Mouse (Mus musculus) hindbrain, embryonic 14.5 days (tissue): ENCODE measurements at regions not wholly inside any gene's neighbourhood (a gene's known extent, or its start where the extent isn't known, plus 50 kb on each side); places are given as distances from the start of the nearest gene placed in this dataset.
A peak's percentile ranks its signal among the peaks of the same experiment; 100 is the strongest.

Experiments
- ATAC-seq: fragments of 200-750 bp; cut with Nextera tagmentation; 2 replicates; pipeline ENCODE4 v1.8.0; 2017; ENCODE audit warnings: moderate number of reproducible peaks, mild to moderate bottlenecking, moderate TSS enrichment, moderate library complexity; ENCODE audit not compliant: low FRiP score
- DNase-seq: peaks from one replicate; pipeline ENCODE4 v3.0.0-alpha.2; 2015; ENCODE audit warnings: low spot score
- H3K27ac ChIP-seq: fragments of 300-500 bp; sonication (generic); 2 replicates; pipeline ENCODE4 v1.5.1; 2014; ENCODE audit warnings: mild to moderate bottlenecking, moderate library complexity
- H3K27me3 ChIP-seq: fragments of 300-500 bp; sonication (generic); 2 replicates; pipeline ENCODE4 v1.6.1; 2014; ENCODE audit warnings: mild to moderate bottlenecking, low read length, mixed read lengths; ENCODE audit not compliant: control insufficient read depth, insufficient read depth
- H3K36me3 ChIP-seq: fragments of 300-500 bp; sonication (generic); replicated peaks from 2 replicates; pipeline ENCODE4 v1.6.1; 2014; ENCODE audit not compliant: control insufficient read depth, insufficient read depth
- H3K4me1 ChIP-seq: fragments of 300-500 bp; sonication (generic); replicated peaks from 2 replicates; pipeline ENCODE4 v1.6.1; 2014; ENCODE audit warnings: antibody characterized with exemption, low read length, mixed read lengths; ENCODE audit not compliant: control insufficient read depth, insufficient read depth
- H3K4me2 ChIP-seq: fragments of 300-500 bp; sonication (generic); replicated peaks from 2 replicates; pipeline ENCODE4 v1.6.1; 2014; ENCODE audit warnings: mild to moderate bottlenecking, moderate library complexity
- H3K4me3 ChIP-seq: fragments of 300-500 bp; sonication (generic); replicated peaks from 2 replicates; pipeline ENCODE4 v1.5.1; 2014; ENCODE audit warnings: mild to moderate bottlenecking, low read length
- H3K9ac ChIP-seq: fragments of 300-500 bp; sonication (generic); 2 replicates; pipeline ENCODE4 v1.6.1; 2014
- H3K9me3 ChIP-seq: fragments of 300-500 bp; sonication (generic); 2 replicates; pipeline ENCODE4 v1.6.1; 2016; ENCODE audit warnings: low read length; ENCODE audit not compliant: control insufficient read depth
- WGBS: fragments of 180-500 bp; shearing (Covaris S2); extraction: QIAGEN DNeasy Blood & Tissue Kit; methylation state at CpG from one replicate; pipeline ENCODE4 v1.1.7; 2014; 5-methylcytosine and 5-hydroxymethylcytosine counted together

DNA sequence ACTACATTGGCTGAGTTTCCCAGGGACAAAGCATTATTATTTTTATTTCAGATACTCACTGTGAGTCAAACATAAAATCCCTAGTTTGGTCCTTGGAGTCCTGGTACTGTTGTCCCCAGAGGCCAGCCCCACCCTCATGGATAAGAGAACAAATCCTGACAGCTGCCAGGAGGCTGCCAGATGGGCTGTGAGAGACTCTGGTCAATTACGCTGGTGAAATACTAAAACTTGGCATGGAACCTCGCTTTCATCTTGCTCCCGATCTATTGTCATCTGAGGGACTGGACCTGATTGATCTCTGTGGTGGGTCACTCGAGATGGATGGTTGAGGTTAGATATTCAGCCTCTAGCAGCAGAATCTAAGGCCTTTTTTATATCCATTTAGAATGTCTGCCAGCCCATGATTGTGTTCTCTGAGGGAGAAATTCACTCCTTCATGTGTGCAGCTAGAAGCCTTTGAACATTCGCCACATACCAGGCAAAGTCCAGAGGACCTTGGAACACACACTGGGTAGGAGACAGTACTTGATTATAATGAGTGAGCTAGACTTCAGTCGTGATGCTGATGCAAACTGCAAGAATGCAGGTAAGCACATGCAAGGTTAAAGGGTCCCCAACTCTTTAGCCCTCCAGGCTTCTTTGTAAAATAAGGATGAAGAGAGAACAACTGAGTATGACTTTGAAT, 95.4 kb upstream of the Sox11 start:
- Histone ChIP-seq H3K27me3 (no peaks in the 10 kb centered on the region), H3K4me1 (peaks cover 3% of the 10 kb centered on the region; the same call in 1 of the 2 replicates), H3K9me3 (no peaks in the 10 kb centered on the region), H3K36me3 (no peaks in the 10 kb centered on the region), H3K27ac (no peak overlapping the region), H3K4me3 (no peak overlapping the region), H3K9ac (no peak overlapping the region), H3K4me2 (no peak overlapping the region)
- WGBS: 38% methylated on average over 6 of the region's 6 CpGs
- DNase-seq: peak; percentile 24
- no peak for ATAC-seq

DNA sequence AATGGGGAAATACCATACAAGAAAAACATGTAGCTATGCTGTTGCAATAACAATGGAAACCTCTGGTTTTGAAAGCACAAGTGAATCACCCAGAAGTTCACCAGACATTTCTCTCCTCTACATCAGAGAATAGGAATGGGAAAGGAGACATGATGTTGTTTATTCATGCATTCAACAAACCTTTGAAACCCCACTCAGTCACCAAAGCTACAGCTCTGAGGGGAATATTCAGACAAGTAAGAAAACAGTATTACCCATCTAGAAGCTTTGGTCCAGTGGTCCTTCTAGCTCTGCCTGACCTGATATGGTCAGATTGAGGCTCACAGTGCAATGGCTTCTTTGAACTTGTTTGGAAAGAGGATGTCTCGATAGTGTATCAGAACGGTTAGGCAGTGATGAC, 89.0 kb upstream of the Sox11 start:
- Histone ChIP-seq H3K9me3 (no peaks in the 10 kb centered on the region), H3K4me3 (no peak overlapping the region), H3K27ac (no peak overlapping the region), H3K27me3 (no peaks in the 10 kb centered on the region), H3K4me1 (no peaks in the 10 kb centered on the region), H3K4me2 (no peak overlapping the region), H3K9ac (no peak overlapping the region), H3K36me3 (no peaks in the 10 kb centered on the region)
- ATAC-seq: no peak
- 72% methylated on average over 2 of the region's 2 CpGs for WGBS
- DNase-seq: no peak

DNA sequence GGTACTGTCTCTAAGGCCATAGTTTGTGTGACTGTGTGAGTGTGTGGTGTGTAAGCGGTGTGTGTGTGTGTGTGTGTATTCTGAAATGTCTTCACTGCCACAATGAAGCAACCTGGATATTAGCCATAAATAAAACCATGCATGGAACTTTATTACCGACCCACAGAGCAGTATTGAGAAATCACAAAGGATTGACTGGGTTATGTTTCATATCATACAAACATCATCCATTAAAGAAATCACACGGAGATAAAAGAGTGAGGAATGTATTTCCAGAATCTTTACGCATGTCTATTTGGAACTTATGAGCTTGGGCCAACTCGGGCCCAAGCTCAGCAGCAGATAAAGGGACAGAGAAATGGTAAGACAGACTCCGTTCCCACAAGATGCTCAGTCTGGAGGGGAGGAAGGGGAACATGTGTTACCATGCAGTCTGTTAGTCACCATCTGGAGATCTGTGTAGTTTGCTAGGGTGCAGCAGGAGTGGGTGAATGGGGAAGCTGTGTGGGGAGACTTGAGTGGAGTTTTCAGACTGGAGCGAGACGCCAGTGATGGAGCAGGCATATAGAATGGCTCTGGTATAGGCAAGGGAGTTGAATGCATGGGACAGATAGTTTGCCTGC, 75.1 kb upstream of the Sox11 start:
- H3K4me3 ChIP-seq: no peak overlapping the region
- no peak overlapping the region for H3K9ac ChIP-seq
- DNase-seq (no peak), ATAC-seq (no peak)
- H3K27ac ChIP-seq: no peak overlapping the region
- H3K9me3 ChIP-seq: no peaks in the 10 kb centered on the region
- no peaks in the 10 kb centered on the region for H3K4me1 ChIP-seq
- WGBS: 90% methylated on average over 8 of the region's 8 CpGs
- no peak overlapping the region for H3K4me2 ChIP-seq
- H3K27me3 ChIP-seq: no peaks in the 10 kb centered on the region
- H3K36me3 ChIP-seq: no peaks in the 10 kb centered on the region

DNA sequence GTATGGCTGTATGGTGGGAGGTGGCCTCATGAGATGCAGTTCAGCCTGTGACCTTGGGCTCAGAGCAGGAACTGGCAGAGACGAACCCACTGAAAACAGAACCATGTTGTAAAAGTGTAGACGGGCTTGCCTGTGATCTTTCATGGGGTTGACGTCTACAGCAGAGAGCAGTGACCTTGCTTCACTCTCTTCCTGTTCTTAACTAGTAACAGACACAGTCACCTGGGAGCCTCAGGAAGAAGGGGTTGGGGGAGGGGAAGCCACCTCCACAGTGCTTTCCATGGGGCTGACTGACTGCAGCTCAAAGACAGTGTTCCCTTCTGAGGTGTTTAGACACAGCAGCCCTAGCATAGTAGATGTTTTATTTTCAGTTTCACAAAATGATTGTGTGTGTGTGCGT, 68.2 kb upstream of the Sox11 start:
- no peaks in the 10 kb centered on the region for H3K36me3 ChIP-seq
- no peaks in the 10 kb centered on the region for H3K27me3 ChIP-seq
- no peak overlapping the region for H3K9ac ChIP-seq
- H3K4me3 ChIP-seq: no peak overlapping the region
- 75% methylated on average over 4 of the region's 4 CpGs for WGBS
- DNase-seq (no peak), ATAC-seq (no peak)
- H3K4me2 ChIP-seq: no peak overlapping the region
- no peaks in the 10 kb centered on the region for H3K9me3 ChIP-seq
- H3K4me1 ChIP-seq: no peaks in the 10 kb centered on the region
- H3K27ac ChIP-seq: no peak overlapping the region

DNA sequence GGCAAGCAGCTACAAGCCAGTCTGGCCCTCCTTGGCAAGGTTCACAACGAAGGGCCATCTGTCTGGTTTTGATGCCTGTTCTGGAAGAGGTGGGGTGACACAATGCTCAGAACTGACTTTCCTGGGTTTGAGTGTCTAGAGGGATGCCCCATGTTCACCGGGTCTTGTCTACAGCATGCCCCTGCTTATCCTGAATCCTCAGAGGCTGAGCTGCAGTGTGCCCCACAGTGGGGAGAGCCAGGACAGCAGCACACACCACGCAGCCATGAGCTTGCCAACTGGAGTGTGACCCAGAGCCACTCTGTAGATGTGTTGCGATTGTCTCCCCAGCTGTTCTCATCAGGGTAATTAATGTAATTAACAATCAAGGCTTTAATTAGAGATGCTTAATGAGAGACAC, 66.1 kb upstream of the Sox11 start:
- no peaks in the 10 kb centered on the region for H3K4me1 ChIP-seq
- ATAC-seq (peak; percentile 57; the same call in 1 of the 2 replicates), DNase-seq (no peak)
- H3K9ac ChIP-seq: no peak overlapping the region
- 51% methylated on average over 4 of the region's 4 CpGs for WGBS
- H3K36me3 ChIP-seq: no peaks in the 10 kb centered on the region
- H3K27ac ChIP-seq: no peak overlapping the region
- no peaks in the 10 kb centered on the region for H3K27me3 ChIP-seq
- H3K9me3 ChIP-seq: no peaks in the 10 kb centered on the region
- H3K4me3 ChIP-seq: no peak overlapping the region
- no peak overlapping the region for H3K4me2 ChIP-seq

DNA sequence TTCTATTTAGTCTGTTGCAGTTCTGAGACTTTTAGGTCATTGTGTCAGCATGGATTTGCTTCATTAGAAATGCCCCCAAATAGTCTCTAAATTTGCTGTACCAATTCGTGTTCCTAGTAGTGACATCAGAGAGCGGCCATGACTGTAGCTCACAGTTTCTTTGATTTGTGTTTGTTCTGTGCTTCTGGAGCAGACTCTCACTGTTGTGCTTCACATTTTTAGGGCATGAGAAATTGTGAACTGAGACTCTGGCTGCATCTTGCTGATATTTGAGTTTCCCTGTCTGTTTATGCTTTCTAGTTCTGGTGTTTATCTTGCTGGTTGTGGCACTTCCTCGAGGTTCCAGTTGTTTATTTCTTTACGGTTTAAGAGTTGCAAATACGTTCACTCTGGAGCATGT, 57.0 kb upstream of the Sox11 start:
- H3K9me3 ChIP-seq: no peaks in the 10 kb centered on the region
- DNase-seq (no peak), ATAC-seq (no peak)
- no peaks in the 10 kb centered on the region for H3K36me3 ChIP-seq
- H3K27me3 ChIP-seq: no peaks in the 10 kb centered on the region
- 83% methylated on average over 5 of the region's 5 CpGs for WGBS
- no peak overlapping the region for H3K4me2 ChIP-seq
- H3K4me1 ChIP-seq: no peaks in the 10 kb centered on the region
- H3K4me3 ChIP-seq: no peak overlapping the region
- H3K27ac ChIP-seq: no peak overlapping the region
- H3K9ac ChIP-seq: no peak overlapping the region
